Mouse (Mus musculus): Measurements from ENCODE around the gene Kalrn.

DNA sequence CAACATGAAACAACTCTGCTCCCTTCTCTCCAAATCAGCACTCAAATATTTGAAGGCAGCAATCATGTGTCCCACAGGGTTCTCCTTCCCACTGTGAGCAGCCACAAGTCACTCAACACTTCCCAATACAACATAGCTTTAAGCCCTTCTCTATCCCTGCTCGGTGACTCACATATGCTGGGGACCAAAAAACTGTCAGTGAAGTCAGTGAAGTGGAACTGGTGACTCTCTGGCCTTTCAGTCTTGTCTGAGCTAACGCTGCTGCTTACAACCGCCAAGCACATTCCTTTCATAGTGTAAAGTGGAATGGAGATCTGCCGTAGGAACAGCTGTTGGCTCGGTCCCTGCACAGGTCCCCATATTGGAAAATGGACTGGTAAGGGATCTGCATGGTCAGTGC, 241.7 kb downstream of the Kalrn start:
- TF ChIP-seq CTCF (conservative IDR thresholded peaks at IDR 0.05; ENCODE audit: low read length) (no peak), NANOG (IDR thresholded peaks at IDR 0.05; ENCODE audit: borderline replicate concordance, low read length) (no peak), POU5F1 (IDR thresholded peaks at IDR 0.05; ENCODE audit: borderline replicate concordance, low read length) (no peak)

Data from E14TG2a.4 (cell line).